Mouse (Mus musculus): ENCODE results near the gene Bmpr1b.
A peak's percentile ranks its signal among the peaks of the same experiment; 100 is the strongest.

The Bmpr1b gene

DNA sequence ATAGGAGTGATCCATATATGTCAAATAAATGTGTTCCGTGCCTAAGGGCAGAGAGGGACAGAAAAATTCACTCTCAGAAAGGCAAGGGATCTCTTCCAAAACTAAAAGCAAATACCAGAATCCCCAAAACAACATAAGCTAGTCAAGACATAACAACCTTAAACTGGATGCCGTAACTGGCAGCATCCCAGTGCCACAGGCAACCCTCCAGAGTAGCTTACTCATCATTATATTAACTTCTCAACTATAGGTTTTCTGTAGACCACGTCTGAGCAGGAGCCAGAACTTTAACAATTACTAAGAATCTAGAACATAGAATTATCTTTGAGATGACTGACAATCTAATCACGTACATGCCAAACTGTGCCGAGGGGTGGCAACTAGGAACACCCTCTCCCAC, 128.9 kb downstream of the Bmpr1b start:
- DNase-seq (ENCODE audit: low spot score in 2 of 2): peak; percentile 32 to 44

DNA sequence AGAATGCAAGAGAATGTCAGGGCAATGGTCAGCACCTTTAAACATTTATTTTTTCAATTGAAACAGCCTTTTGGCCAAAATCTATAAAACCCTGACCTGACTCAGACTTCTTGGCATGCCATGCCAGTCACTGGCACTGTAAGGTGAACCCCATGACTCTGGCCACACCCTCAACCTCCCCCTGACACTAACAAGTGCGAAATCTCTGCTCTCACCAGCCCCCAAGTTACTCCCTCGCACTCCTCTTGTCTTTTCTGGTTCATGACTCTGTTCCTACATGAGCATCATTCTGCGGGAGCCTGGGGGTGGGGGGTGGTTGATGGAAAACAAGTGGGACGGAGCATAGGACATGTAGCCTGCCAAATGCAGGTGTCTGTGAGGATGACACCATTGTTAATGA, 135.1 kb downstream of the Bmpr1b start:
- no peak for DNase-seq (ENCODE audit: low spot score in 2 of 2)

DNA sequence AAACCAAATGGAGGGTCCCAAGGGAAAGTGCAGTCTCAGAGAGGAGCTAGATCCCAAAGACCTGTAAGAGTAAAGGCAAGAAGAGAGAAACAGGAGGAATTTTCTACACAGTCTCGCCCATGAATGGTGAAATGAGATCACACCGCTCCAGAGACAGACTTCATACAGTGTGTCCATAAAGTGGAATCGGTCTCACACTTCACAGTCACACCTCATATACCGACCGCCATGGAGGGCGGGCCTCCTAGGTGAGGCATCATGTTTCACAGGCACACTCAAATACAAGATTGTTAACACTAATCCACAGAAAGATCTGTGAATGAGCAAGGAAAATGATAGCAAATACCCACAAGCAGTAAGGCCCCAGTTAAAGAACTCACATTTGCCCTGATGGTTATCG, 149.5 kb downstream of the Bmpr1b start:
- DNase-seq (ENCODE audit: low spot score in 2 of 2): no peak

DNA sequence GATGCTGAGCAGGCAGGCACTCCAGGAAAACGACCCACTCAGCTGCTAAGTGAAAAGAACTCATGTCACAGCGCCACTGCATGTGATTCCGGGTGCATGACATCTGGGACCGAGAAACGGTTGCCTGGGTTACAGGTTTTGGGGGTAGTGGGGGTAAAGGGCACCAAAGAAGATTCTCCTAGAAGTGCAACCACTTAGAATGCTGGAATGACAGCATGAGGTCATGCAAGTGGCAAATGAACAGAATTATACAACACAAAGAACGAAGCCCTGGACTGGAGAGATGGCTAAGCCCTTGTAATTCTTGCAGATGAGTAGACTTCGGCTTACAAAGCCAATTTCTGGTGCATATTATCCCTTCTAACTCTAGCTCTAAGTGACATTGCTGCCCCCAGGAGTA, 184.7 kb downstream of the Bmpr1b start:
- no peak for DNase-seq (ENCODE audit: low spot score in 2 of 2)

DNA sequence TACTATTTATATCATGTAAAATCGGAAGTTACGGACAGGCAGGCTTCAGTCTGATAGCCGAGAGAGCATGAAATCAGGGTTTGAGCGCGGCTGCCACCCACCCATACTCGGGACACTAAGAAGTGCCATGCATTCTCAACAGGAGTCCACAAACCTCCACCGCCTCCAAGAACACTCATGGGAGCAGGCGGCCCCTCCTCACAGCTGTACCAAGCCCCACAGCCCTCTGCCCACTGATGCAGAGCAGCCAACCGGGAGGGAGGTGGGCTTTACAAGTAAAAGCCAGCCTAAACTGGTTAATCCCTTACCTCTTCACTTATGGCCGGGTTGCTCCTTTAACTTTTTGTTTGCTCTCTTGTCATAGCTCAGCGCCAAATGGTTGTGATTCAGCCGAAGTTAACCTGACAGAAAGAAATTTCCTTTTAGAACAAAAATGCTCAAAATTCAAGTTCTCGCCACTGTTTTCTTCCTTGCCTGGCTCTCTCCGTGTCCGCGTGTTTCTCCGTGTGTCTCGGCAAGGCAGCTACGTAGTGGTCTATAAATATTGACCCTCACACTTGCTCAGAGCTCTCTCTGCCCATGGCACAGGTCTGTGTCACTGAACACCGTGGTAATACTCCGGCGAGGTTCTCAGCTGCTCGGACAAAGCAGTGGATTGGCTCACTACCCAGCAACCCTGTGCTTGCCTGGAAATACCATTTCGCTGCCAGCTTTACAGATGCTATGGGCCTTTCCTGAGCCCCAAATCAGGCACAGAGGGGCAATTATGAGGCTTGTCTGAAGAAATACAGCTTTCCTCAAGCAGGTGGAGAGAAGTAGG, 187.4 kb downstream of the Bmpr1b start:
- DNase-seq (ENCODE audit: low spot score in 2 of 2): peak; percentile 27 to 39

DNA sequence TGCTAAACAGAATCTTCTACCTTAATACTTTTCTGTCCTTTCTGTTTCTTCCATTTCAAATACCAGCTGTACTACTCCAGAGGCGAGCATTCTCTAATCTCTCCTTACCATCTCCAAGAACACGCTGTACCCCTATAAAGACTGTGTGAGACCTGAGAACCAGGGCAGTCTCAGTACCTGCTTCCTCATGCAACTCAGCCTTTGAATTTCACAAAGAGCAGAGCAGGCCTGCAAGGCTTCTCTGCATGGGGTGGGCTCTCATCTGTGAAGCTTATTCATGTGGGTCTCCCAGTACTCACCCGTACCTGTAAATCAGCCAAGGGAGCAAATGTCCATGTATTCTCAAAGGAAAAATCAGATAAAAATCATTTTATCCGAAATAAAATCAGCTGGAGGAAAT, 203.0 kb downstream of the Bmpr1b start:
- DNase-seq (ENCODE audit: low spot score in 2 of 2): no peak

DNA sequence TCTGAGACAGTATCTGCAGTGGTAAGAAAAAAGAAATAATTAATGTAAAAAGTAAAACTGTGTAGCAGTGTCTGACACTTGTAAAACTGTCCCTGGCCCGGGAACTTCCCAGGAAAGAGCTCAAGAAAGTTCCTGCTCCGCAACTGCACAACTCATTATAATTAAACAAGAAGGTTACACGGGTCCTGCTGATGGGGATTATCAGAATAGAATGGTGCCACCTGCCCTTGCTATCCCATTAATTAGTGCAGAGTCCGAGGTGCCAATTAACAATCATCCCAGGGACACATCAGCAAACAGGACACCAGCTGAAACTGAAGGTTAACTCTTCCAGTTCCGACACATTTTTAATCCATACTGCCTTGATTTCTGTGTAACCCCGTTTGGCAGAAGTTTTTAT, 216.3 kb downstream of the Bmpr1b start:
- DNase-seq (ENCODE audit: low spot score in 2 of 2): no peak

DNA sequence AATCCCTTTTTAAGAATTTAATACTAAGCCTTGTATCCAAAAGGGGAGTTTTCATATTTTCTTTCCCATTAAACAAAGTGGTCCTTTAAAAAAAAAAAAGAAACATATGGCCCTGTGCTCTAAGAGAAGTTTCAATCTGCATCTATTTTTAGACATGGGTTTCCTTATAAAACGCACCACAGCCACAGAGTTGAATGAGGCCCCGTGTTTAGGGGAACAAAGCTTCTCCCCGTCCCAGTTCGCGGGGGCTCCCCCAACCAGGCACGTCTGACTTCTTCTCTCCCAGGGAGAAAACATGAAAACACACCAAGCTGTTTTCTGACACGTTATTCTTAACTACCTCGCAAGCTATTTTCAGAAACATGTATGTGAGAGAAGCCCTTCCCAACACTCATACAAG, 218.6 kb downstream of the Bmpr1b start:
- DNase-seq (ENCODE audit: low spot score in 2 of 2): no peak

DNA sequence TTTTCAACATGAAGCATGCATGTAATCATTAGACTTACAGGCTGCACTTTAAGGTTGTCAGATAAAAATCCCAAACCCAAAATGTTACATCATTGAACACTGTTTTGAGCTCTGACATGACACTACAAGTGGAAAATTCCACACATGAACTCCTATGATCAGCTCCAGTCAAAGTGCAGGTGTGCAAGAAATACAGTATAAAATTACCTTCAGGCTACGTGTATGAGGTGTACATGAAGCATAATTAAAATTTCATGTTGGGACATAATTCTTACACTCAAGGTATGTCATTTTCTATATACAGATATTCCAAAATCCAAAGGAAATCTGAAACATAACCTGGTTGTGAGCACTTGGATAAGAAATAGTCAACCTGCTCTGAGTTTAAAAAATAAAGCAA, 220.7 kb downstream of the Bmpr1b start:
- no peak for DNase-seq (ENCODE audit: low spot score in 2 of 2)

DNA sequence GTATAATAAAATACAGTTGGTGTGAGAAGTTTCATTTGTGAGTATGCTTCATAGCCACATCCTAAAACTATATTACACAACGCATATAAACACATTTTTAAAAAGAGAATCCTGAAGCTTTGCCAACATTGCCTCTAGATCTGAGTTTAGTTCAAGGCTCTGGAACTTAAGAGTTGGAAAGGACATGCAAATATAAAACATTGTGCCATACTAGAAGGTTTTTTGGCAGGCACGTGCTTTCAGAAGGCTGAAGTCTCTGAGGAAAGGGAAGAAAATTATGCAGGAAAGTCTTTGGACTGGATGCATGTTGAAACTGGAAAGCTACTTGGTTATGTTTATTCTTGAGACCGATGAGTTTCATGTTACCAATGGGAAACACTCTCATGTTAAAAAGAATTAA, 221.1 kb downstream of the Bmpr1b start:
- no peak for DNase-seq (ENCODE audit: low spot score in 2 of 2)

DNA sequence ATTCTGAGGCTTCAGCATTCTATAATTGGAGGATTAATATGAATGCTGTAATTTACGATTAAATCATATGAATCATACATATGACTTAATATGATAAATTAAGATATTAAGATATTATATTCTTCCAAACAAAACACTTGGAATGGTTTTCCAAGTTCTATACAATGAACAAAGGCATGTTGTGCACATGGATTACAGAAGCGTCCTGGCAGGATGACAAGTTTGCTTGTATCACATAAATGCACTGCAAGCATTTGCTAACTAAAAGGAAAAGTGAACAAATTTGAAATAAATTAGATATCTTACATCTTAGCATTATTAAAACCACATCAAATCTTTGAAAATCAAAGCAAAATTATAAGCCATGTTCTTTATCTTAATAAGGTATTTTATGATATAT, 222.4 kb downstream of the Bmpr1b start:
- no peak for DNase-seq (ENCODE audit: low spot score in 2 of 2)

DNA sequence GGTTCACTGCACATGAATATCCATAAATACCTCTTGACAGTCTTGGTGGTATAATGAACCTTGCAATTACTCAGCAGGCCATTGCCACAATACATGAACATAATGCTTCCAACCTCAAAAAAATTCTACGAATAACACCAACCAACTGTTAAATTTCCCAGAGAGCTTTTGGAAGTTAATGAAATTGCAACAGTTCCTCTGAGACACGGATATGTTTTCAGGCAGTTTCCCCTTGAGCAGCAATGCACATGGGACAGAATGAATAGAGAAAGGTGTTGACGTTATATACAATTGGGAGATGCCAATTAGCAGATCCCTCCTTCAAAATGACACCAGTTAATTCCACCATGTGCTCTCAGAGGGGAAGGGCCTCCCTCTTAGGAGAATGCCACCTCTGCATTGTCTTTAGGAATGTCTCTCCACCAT, 225.9 kb downstream of the Bmpr1b start:
- no peak for DNase-seq (ENCODE audit: low spot score in 2 of 2)

DNA sequence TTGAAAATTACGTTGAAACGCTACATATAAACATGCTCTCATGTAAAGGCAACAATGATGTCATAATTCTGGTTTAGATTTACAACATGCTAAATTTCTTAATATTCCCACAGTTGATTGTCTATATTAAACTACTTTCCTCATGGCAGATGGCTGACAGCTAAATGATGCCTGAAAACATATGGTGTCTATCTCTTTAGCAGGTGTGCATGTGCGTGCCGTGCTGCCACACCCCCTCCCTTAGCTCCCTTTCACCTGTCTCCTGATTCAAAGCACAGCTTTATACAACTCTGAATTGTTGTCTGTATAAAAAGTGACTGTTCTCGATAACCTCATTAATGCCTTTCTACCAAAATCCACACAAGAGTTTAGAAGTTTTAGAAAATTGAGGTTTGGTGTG, 229.0 kb downstream of the Bmpr1b start:
- no peak for DNase-seq (ENCODE audit: low spot score in 2 of 2)

DNA sequence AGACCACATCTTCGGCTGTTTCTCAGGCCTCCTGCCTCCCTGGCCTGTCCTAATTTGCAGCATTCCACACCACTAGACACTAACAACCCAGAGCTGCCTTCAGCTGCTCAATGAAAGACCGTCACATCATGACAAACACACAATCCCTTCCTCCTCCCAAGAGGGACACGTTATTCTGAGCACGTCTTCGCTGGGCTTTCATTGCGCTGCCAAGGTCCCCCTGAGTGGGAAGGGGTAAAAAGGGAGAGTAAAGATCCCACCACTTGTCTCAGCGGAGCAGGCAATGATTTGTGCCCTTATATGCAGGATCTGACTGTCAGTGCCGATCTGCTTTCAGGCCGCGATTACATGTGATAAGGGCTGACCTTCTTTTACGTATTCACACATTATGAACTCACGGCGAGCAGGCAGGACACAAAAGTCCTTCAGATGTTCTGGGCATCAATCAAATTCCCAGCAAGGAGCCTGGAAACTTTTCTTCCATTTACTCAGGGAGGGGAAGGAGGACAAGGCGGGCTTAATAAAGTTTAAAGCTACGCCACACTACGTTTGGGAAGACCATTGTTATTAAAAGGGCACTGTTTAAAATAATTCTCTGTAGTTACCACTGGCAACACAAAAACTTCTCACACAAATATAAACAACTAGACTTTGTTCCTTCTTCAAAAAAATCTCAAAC, 232.5 kb downstream of the Bmpr1b start:
- DNase-seq (ENCODE audit: low spot score in 2 of 2): peak; percentile 48

DNA sequence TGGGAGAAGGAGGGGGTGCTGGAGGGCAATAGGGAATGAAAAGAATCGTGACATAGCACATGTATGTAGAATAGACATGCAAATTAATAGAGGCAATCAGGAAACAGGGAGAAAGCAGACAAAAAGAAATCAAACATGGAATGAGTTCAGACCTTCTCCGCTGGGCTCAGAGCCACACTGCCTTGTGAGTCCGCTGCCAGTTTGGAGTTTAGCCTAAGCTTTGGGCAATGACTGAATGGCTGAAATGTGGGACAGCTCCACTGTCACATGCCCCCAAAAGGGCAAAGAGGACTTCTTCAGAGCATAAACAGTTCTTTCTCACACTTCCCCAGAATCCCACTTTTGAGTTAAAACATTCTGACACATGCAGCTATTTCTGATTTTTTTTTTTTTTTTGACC, 236.3 kb downstream of the Bmpr1b start:
- peak; percentile 78 to 79 for DNase-seq (ENCODE audit: low spot score in 2 of 2)

DNA sequence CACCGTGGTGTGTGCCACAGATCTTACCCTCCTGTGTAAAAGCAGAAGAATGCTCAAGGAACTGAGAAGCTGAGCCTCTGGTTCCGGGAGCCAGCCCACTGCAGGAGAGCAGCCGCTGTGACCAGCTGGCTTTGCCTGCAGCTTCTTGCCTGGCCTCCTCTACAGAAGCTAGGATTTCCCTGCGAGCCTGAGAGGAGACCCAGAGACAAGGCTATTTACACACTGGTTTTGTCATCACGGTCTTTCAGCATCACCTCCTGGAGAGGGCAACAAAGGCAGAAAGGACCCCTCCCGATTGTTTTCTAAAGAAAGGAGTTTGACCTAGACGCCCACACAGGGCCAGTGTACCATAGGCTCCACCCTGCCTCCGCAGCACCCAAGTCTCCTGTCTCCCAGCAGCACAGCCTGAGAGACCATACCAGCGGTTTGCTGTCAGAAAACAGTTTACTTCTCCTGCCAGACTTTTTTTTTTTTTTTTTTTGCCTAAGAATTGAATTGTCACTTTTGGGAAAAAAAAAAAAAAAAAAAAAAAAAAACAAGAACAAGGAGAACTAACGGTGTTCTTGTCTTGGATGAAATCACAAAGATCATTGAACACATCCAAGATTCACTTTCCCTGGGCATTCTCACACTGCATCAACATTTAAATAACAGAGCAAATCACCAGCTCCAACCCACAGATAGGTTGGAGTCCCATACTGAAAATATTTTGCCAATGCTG, 237.7 kb downstream of the Bmpr1b start:
- peak; percentile 37 for DNase-seq (ENCODE audit: low spot score in 2 of 2)

DNA sequence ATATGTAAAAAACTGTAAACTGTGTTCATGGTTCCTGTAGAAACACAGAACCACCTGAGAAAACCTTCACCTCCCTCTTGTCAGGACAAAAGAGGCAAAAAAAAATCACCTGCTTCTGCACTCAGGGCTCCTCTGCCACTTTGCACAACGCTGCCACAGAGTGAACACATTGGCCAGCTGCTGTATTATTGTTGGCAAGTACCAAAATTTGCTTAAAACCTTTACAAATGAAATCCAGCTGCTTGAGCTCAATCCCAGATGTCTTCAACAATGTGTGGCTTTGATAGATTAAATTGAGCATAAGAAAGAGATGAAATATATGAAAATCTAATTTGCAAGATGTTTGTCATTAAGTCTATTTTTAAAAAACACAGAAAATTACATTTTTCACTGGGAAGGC, 245.8 kb downstream of the Bmpr1b start:
- no peak for DNase-seq (ENCODE audit: low spot score in 2 of 2)

DNA sequence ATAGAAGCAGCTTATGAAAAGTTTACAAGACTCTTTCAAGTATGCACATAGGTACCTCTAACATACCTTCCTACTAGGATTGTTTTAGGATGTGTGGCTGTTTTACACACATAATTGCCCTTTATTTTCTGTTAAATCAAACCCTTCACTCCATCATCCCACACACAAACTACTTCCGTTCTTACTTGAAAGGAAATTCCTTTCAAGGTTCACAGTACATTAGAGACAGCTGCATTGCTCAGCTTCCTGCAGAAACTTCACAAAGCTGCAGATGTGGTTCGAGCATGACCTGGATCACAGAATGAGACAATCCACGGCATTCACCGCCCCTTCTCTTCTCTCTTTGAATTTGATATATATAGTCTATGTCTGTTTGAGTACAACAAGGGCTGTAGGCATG, 248.1 kb downstream of the Bmpr1b start:
- no peak for DNase-seq (ENCODE audit: low spot score in 2 of 2)

DNA sequence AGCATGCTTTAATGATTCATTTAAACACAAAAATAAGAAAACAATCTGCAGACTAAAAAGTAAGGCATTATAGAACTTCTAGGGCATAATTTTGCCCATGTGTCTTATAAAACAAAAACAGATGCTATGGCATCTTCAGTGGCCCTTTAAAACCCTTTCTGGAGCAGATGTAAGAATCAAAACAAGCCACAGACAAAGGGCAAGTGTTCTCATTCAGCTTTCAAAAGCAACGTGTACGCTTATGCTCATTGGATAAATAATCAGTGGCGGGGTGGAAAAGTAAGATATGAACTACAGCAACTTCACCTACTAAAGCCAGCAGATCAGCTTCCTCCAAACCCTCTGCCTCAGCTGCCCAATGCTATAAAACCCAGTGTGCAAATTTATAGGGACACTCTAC, 249.6 kb downstream of the Bmpr1b start:
- no peak for DNase-seq (ENCODE audit: low spot score in 2 of 2)

DNA sequence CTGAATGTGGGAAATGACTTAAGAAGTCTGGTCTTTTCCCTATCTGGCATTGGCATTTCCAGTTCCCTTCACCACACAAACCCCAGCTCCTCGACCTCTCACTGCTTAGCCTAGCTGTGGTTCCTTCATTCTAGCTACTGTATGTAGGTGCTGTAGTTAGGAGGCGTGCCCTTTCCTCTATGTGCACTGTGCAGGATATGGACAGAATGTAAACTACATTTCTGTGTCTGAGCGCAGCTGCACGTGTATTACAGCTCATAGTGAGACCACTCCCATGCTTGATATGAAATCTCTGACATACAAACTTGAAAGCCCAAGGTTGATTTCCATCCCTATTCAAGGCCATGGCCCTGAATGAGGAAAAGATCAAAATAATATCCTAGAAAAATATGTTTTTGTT, 252.1 kb downstream of the Bmpr1b start:
- no peak for DNase-seq (ENCODE audit: low spot score in 2 of 2)

DNA sequence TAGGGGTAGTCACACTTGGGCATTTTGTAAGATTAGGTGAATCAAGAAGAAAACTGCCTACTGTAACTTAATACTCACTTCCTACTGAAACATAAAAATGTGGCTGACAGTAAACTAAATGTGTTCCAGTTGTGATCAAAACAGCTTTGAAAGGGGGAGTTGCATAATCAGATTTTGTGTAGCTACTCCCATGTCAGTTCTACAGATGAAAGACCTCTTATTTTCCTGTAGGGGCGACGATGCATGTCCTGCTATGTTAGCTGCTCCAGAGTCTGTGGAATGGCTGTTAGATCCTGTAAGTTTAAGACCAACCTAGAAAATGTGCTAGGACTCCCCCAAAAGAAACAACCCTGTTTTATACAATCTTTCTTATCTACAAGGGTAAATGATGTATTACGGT, 253.2 kb downstream of the Bmpr1b start:
- DNase-seq (ENCODE audit: low spot score in 2 of 2): no peak

DNA sequence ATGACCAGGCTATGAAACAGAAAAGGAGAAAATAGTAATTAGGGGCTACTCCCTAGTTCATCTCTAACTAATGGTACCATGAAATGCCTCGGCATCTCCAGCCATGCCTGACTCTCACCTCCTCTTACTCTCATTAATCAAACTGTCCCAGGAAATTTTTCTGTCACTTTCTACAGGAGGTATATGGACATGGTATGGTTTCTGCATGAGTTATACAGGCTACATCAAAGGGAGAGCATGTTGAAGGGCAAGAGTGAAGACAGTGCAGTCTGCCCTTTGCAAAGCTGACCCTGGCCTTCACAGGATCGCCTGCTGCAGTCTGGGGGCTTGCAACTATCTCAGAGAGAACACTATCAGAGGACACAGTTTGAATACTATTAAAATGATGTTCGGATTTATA, 254.6 kb downstream of the Bmpr1b start:
- no peak for DNase-seq (ENCODE audit: low spot score in 2 of 2)

DNA sequence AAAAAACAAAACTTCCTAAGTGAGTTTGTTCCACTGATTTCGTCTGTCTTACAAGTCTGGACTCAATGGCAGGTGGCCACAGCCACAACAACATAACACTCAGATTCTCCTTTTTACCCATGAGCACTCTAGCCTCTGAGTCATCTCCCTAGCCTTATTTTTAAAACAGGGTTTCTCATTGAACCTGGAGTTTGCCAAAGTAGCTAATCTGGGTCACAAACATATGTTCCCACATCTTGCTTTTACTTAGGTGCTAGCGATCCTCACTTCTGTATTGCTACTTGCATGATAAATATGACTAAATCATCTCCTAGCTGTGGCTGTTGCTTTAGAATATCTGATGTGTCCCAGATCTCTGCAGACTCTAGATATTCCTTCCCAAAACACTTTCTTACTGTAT, 260.1 kb downstream of the Bmpr1b start:
- no peak for DNase-seq (ENCODE audit: low spot score in 2 of 2)
